Comparison of ENCODE assay signal across 17 mouse cellular contexts in genomic region chr5:151222791-151223190, GRCm38 (mm10). TPM values are rescaled to one million over a fixed set of nuclear protein-coding genes. Genes with fewer than 3 reads are reported as not detected.
"Had no signal": no experiment of that assay in that cellular context is flagged by ENCODE, and none has a peak within 500 bp of the region (broad histone marks: within the 10 kb centered on the region; RNA-seq: fewer than 3 reads in every experiment).

No protein-coding gene starts in this region.

- DNase-seq: retina, postnatal 1 day; right cerebral cortex, adult 18-20 months; right cerebral cortex, postnatal 14 days; right cerebral cortex, postnatal 25 days; right cerebral cortex, postnatal 4 days; spleen, adult 18-20 months; thymus, adult 18-20 months; thymus, adult 2 months; thymus, postnatal 14 days; thymus, postnatal 25 days; thymus, postnatal 36 days; thymus, postnatal 4 days had no signal

- H3K36me3 ChIP-seq: neural tube, embryonic 13.5 days; neural tube, embryonic 15.5 days; stomach, embryonic 15.5 days had no signal

- H3K9ac ChIP-seq: neural tube, embryonic 13.5 days; neural tube, embryonic 15.5 days; stomach, embryonic 15.5 days had no signal

- H3K27me3 ChIP-seq: neural tube, embryonic 13.5 days; neural tube, embryonic 15.5 days; stomach, embryonic 15.5 days had no signal

- H3K27ac ChIP-seq: neural tube, embryonic 13.5 days; neural tube, embryonic 15.5 days; stomach, embryonic 15.5 days; stomach, postnatal 0 days had no signal

- H3K4me1 ChIP-seq: neural tube, embryonic 15.5 days; stomach, embryonic 15.5 days had no signal

- H3K4me3 ChIP-seq: neural tube, embryonic 13.5 days; neural tube, embryonic 15.5 days; stomach, embryonic 15.5 days had no signal

RNA-seq across cellular contexts. Expression of gene Stard13, which starts 10.8 kb away (rescaled TPM):
- total RNA-seq: neutrophil, adult 5-6 weeks had no signal
